Mouse (Mus musculus) cerebellum, adult 11-12 months (tissue): Measurements from ENCODE around the gene Snx6.
"Not testable (repeated sequence)": the region's sequence is repeated elsewhere in the genome, so short reads cannot be mapped to it uniquely, and the experiment has no call there.

ENCODE experiments used
- DNase-seq: peaks from one replicate; pipeline ENCODE4 v3.0.0; 2022

The Snx6 gene

DNA sequence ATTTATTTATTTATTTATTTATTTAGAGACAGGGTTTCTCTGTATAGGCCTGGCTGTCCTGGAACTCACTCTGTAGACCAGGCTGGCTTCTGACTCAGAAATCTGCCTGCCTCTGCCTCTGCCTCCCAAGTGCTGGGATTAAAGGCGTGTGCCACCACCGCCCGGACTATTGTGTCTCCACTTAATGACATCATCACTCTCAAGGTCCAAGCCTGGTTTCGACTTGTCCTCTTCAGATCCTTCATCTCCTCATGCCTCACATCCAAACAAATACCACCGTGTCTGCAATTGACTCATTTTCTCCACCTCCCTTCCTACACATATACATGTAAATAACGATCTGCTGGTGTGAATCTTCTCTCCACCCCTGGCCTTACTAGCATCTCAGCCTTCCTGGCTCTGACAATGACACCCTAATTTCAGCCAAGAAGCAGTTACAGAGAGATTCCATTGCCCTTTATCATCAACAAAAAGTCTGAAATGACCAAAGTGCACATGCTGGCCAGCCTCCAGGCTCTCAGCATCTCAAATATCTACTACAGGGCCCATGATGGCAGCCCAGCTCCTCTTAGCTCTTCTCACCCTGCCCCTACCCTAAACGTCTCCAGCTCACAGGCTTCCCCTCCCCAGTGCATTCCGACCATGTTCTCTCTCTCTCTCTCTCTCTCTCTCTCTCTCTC is 1.2 kb upstream of the Snx6 start:
- DNase-seq = peak; percentile 13

DNA sequence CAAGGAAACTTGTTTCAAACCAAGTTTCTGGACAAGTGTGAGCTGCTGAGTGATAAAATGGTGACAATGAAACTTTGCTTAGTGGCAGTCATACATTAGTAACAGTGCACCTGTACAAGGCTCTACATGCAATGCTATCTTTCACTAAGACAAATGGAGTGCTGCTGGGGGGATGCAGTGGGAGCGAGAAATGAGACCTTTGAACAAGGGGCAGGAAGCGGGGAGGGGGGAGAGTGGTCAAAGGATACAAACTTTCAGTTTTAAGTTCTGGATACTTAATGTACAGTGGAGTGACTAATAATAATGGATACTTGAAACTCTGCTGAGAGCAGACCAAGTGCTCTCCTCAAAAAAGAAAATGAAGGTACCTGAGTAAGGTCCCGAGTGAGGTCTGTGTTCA is 1.1 kb downstream of the Snx6 start:
- DNase-seq = no peak

GRCm38 (mm10) chr12:54791465-54791864 is 4.0 kb downstream of the Snx6 start:
- no peak for DNase-seq

DNA sequence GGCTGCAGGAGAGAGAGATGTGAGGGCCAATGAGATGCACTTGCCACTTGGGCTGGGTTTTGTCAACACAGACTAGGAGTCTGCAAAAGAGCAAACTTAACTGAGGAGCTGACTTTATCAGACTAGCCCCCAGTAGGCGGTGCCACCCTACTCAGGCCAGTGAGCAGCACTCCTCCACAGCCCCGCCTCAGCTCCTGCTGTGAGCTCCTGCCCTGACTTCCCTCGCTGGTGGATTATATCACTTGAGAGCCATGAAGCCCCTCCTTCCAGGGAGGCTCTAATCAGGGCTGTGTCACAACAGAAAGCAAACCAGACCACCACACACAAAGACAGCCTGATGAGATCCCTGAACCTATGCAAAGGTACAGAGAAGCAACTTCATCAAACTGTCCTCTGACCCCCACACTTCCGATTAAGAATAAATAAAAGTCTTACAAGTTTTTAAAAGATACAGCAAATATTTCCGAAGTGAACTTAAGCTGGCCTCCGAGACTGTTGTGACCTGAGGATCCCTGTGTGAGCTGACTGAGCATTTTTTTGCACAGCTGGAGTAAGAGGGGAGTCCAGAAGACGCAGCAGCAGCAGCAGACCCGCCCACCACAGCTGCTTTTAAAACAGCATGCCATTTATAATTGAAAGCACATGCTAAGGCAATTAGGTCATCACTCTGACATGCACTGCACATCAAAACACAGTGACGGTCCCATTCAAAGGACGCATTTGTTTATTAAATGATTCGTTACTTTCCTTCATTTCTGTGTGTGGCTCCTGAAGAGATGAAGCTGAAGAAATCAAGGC is 6.0 kb downstream of the Snx6 start:
- DNase-seq = no peak

- DNase-seq = no peak
Observed at GRCm38 (mm10) chr12:54763624-54764023, 31.9 kb downstream of the Snx6 start.

- no peak for DNase-seq
Observed at GRCm38 (mm10) chr12:54760676-54761075, 34.8 kb downstream of the Snx6 start.

- DNase-seq = no peak
Observed at GRCm38 (mm10) chr12:54758846-54759245, 36.7 kb downstream of the Snx6 start.

- no peak for DNase-seq
Observed at GRCm38 (mm10) chr12:54748647-54749046, 46.9 kb downstream of the Snx6 start.

DNA sequence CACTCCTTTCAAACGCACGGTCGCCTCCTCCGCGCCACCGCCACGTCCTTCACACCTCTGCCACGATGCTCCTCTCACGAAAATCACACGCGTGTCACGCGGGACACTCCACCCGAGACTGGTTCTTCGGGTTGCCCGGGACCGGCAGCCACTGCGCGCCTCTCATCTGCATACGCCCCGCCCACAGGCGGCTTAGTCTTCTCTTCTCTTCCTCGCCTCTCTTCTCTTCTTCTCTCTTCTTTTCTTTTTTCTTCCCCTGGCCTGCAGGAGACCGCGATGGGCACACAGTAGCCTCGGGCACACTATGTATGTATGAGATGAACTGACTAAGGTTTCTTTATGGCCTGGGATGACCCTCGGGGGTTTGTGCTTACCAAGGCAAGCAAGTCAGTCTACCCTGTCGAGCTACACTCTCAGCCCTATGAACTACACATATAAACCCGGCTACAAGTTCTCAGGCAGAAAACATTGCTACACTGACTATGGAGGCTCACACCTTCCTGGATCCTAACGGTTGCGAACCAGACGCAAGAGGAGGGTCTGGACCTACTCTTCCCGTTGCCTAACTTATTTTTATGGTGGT is 56.8 kb downstream of the Snx6 start:
- peak; percentile 56 for DNase-seq

DNA sequence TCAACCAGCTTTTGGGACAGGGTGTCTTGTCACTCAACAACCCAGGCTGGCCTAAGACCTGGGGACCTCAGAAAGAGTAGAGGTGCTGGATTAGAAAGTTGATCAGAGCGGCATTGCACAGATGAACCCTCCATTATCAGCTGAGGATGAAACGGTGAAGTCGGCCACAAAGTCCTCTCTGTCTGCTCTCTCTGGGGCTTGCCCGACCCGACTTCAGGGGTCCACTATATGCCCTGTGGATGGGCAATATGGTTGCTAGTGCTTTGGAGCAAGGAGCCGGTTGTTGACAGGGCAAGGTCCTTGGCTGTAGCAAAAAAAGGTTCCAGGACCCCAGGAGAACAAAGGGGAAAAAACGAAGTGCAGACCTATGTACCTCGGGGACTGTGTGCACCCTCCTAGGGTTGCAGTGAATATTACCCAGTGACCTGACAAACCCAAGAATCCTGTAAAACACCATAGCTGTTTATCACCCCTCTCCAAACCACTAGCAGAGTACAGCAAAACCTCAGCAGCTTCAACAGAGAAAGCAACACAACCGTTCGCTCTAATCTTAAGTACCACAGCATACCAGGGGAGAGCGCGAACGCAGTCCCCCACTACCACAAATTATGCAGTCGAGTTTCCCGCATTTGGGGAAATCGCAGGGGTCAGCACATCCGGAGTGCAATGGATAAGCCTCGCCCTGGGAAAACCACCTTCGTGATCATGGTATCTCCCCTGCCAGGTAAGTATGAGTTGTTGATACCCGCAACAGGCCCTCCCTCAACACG is 57.4 kb downstream of the Snx6 start:
- not testable (repeated sequence) for DNase-seq

DNA sequence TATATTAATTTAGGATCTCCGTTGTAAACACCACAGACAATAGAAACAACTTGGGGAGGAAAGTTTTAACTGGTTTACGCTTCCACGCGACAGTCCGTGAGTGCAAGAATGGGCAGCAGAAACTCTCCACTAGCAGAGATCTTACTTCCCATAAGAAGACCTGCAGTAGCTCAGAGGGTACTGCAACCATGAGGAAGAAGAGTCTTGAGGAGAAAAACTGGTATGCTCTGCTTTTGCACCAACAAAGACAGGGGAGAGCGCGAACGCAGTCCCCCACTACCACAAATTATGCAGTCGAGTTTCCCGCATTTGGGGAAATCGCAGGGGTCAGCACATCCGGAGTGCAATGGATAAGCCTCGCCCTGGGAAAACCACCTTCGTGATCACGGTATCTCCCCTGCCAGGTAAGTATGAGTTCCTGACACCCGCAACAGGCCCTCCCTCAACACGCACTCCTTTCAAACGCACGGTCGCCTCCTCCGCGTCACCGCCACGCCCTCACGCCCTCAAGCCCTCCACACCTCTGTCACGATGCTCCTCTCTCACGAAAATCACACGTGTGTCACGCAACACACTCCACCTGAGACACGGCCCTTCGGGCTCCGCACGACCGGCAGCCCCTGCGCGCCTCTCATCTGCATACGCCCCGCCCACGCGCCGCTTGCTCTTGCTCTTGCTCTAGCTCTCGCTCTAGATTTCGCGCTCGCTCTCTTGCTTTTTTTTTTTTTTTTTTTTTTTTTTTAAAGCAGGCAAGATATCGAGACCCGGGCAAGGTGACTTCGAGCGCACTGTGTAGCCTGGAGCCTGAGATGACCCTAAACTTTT is 61.0 kb downstream of the Snx6 start:
- peak; percentile 35 for DNase-seq

GRCm38 (mm10) chr12:54729140-54730059 is 66.1 kb downstream of the Snx6 start:
- not testable (repeated sequence) for DNase-seq

- not testable (repeated sequence) for DNase-seq
Observed at GRCm38 (mm10) chr12:54718871-54719786, 76.4 kb downstream of the Snx6 start.

GRCm38 (mm10) chr12:54717516-54717915 is 78.0 kb downstream of the Snx6 start:
- peak; percentile 22 for DNase-seq

- DNase-seq = peak; percentile 74
Observed at GRCm38 (mm10) chr12:54713822-54714626, 81.5 kb downstream of the Snx6 start.

DNA sequence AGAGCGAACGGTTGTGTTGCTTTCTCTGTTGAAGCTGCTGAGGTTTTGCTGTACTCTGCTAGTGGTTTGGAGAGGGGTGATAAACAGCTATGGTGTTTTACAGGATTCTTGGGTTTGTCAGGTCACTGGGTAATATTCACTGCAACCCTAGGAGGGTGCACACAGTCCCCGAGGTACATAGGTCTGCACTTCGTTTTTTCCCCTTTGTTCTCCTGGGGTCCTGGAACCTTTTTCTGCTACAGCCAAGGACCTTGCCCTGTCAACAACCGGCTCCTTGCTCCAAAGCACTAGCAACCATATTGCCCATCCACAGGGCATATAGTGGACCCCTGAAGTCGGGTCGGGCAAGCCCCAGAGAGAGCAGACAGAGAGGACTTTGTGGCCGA is 85.0 kb downstream of the Snx6 start:
- peak; percentile 61 for DNase-seq

DNA sequence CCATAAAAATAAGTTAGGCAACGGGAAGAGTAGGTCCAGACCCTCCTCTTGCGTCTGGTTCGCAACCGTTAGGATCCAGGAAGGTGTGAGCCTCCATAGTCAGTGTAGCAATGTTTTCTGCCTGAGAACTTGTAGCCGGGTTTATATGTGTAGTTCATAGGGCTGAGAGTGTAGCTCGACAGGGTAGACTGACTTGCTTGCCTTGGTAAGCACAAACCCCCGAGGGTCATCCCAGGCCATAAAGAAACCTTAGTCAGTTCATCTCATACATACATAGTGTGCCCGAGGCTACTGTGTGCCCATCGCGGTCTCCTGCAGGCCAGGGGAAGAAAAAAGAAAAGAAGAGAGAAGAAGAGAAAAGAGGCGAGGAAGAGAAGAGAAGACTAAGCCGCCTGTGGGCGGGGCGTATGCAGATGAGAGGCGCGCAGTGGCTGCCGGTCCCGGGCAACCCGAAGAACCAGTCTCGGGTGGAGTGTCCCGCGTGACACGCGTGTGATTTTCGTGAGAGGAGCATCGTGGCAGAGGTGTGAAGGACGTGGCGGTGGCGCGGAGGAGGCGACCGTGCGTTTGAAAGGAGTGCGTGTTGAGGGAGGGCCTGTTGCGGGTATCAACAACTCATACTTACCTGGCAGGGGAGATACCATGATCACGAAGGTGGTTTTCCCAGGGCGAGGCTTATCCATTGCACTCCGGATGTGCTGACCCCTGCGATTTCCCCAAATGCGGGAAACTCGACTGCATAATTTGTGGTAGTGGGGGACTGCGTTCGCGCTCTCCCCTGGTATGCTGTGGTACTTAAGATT is 85.6 kb downstream of the Snx6 start:
- not testable (repeated sequence) for DNase-seq

DNA sequence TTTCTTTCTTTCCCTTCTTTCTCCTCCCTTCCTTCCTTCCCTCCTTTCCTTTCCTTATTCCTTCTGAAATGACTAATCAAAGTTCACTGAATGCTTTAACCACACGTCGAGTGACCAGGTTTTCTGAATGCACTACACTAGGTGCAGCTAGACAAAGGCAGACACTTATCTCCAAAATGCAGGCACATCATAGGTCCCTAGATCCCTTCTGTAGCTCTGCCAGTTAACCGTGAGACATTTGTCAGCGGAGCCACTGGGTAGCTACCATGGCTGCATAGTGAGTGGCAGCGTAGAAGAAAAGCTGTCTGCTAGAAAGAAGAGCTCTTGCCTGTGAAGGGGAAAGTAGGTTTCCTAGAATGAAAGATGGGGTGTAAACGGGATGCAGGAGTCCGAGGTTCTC is 96.1 kb downstream of the Snx6 start:
- no peak for DNase-seq
